Mouse (Mus musculus) layer of hippocampus, adult 9-10 months (tissue): Measurements from ENCODE around the gene Zfp2.

ENCODE experiments used
- DNase-seq: peaks from one replicate; pipeline ENCODE4 v3.0.0; 2022; ENCODE audit warnings: low spot score

Zfp2 gene

GRCm38 (mm10) chr11:50915671-50916320 lies at the start of gene Zfp2:
TSS of gene Zfp2 (minus strand) at chr11:50916165.
- peak; percentile 84 for DNase-seq

GRCm38 (mm10) chr11:50964886-50965285 lies 48.9 kb upstream of the Zfp2 start:
- no peak for DNase-seq

- no peak for DNase-seq
Observed at GRCm38 (mm10) chr11:50953665-50954064, 37.7 kb upstream of the Zfp2 start, which contains the start of gene Prop1. TSS of gene Prop1 (minus strand) at chr11:50953765.

- DNase-seq, result no peak
Observed at GRCm38 (mm10) chr11:50952290-50952689, 36.3 kb upstream of the Zfp2 start.

GRCm38 (mm10) chr11:50943506-50943905 lies 27.5 kb upstream of the Zfp2 start, which contains the start of gene 4933414I15Rik:
TSS of gene 4933414I15Rik (minus strand) at chr11:50943765.
- DNase-seq, result no peak

GRCm38 (mm10) chr11:50942386-50942785 lies 26.4 kb upstream of the Zfp2 start:
- DNase-seq, result no peak

GRCm38 (mm10) chr11:50939621-50940366 lies 23.8 kb upstream of the Zfp2 start:
- DNase-seq, result no peak

GRCm38 (mm10) chr11:50938435-50938834 lies 22.5 kb upstream of the Zfp2 start:
- no peak for DNase-seq

- DNase-seq, result no peak
Observed at GRCm38 (mm10) chr11:50932040-50932439, 16.1 kb upstream of the Zfp2 start.

- DNase-seq, result peak; percentile 83
Observed at GRCm38 (mm10) chr11:50931451-50931866, 15.5 kb upstream of the Zfp2 start, which contains the start of gene Zfp354b. TSS of gene Zfp354b (minus strand) at chr11:50931633.

- no peak for DNase-seq
Observed at GRCm38 (mm10) chr11:50931021-50931420, 15.1 kb upstream of the Zfp2 start.

GRCm38 (mm10) chr11:50930469-50931014 lies 14.6 kb upstream of the Zfp2 start:
- no peak for DNase-seq

- no peak for DNase-seq
Observed at GRCm38 (mm10) chr11:50914461-50914860, 1.5 kb downstream of the Zfp2 start.

GRCm38 (mm10) chr11:50913301-50913700 lies 2.7 kb downstream of the Zfp2 start:
- DNase-seq, result no peak

- no peak for DNase-seq
Observed at GRCm38 (mm10) chr11:50908136-50908535, 7.8 kb downstream of the Zfp2 start.

GRCm38 (mm10) chr11:50897359-50897758 lies 18.6 kb downstream of the Zfp2 start:
- DNase-seq, result no peak

- no peak for DNase-seq
Observed at GRCm38 (mm10) chr11:50892441-50892840, 23.5 kb downstream of the Zfp2 start.

GRCm38 (mm10) chr11:50887390-50888128 lies 28.4 kb downstream of the Zfp2 start, which contains the start of gene Zfp454:
TSS of gene Zfp454 (minus strand) at chr11:50887651.
- peak; percentile 92 for DNase-seq

GRCm38 (mm10) chr11:50886933-50887293 lies 29.1 kb downstream of the Zfp2 start:
- no peak for DNase-seq

GRCm38 (mm10) chr11:50886231-50886932 lies 29.6 kb downstream of the Zfp2 start:
- DNase-seq, result no peak

- no peak for DNase-seq
Observed at GRCm38 (mm10) chr11:50883756-50884155, 32.2 kb downstream of the Zfp2 start.

GRCm38 (mm10) chr11:50878641-50879040 lies 37.3 kb downstream of the Zfp2 start:
- DNase-seq, result no peak
